Mouse (Mus musculus): Measurements from ENCODE around the gene Acp6.
"Not testable (repeated sequence)": the region's sequence is repeated elsewhere in the genome, so short reads cannot be mapped to it uniquely, and the experiment has no call there.

Acp6 gene

DNA sequence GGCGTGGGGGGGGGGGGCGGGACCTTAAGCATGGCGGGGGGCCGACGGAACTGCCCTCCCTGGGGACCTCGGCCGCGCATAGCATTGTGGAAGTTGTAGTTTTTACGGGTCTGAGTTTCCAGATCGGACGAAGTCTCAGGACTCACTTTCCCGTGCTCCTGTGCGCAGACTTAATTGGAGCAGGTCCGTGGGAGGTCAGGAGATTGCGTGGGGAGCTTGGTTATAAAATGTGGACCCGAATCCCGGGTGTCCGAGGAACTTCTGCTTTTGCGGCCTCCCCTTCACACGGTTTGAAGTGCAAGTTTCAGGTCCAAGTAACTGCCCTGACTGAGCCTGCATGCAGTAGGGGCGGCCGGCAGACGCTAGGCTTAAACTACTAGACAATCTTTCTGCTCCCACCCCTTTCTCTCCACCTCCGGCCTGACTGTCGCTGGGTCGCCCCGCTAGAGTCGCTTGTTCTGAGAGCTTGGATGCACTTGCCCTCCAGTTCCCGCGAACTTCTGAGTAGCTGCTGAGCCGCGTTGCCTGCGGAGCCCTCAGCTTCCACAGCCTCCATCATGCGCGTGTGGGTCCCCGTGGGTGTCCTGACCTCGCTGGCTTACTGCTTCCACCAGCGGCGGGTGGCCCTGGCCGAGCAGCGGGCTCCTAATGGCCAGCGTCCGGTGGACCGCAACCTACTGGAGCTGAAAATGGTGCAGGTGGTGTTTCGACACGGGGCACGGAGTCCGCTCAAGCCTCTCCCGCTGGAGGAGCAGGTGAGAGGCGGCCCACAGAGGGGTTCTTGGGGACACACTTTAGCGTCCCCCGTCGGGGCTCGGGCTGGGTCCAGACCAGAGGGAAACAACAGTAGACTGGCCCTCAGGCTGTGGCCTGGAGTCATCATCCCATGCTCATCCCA, at the start of gene Acp6:
TSS of gene Acp6 (plus strand) at position 167 of the 898 bp plus-strand sequence.
- in situ Hi-C loops (cut with MboI; ENCODE audit: low sequenced_read_pairs) = no loop called here

DNA sequence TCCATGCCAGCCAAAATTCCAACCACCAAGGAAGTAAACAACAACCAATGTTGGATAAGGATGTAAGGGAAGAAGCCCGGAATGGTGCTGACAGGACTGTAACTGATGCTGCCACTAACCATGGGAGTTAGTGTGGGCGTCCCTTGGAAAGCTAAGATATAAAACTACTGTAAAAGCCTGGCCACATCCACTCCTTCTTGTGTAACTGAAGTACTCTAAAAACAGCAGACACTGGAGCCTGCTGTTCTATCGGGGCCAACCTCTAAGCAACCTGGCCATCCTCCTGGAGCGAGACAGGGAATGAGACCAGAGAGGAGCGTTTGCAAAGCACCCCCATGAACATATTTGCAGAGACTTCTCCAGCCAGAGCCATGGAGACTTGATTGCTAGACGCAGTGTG, 41.1 kb upstream of the Acp6 start:
- in situ Hi-C loops (cut with MboI; ENCODE audit: low sequenced_read_pairs) = no loop called here

DNA sequence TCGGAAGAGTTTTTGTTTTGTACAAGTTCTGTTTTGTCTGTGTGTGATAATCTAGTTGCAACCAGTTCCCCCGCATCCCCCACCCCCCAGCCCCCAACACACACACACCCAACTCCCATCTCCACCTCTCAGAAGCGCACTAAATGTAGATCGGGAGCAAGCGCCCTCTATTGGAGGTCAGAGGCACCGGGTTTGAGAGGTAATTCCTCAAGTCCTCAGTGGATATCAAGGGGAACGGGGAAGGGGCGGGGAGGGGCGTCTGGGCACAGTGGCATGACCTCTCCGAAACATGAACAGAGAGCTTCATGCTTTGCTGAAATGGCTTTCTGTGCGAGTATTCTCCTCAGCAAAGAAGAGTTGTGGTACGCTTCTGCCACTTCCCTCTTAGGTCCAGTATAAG, 40.3 kb upstream of the Acp6 start:
- in situ Hi-C loops (cut with MboI; ENCODE audit: low sequenced_read_pairs) = no loop called here

DNA sequence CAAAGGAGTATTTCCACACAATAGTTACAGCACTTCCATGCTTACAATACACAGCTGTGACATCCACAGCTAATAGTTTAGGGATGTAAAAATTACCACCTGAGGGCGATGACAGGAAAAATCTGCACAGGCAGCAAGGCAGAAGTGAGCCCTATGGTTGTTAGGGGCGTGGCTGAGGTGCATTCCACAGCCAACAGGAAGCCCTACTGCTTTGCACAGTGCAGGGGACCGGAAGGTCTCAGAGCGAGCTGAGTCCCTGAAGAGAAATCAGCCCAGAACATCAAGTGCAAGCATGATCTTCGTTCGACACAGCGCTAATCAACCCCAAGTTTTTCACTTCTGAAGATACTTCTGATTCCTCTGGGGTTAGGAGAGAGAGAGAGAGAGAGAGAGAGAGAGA, 34.4 kb upstream of the Acp6 start:
- in situ Hi-C loops (cut with MboI; ENCODE audit: low sequenced_read_pairs) = no loop called here

DNA sequence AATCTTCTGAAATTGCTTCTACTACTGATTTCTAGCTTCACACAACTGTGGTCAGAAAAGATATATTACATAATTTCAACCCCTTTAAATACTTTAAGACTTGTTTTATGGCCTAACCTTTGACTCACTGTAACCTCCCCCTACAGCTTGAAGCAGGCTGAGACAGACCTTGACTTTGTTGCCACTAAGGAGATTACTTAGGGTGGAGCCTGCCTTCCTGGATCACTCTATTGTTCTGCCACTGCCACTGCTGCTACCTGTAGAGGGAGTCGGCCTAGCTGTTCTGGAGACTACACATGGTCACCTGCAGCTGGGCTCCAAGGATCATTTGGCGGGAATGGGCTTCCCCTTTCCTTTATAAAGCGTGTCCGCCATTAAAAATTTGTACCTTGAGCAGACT, 29.2 kb upstream of the Acp6 start:
- in situ Hi-C loops (cut with MboI; ENCODE audit: low sequenced_read_pairs) = no loop called here

DNA sequence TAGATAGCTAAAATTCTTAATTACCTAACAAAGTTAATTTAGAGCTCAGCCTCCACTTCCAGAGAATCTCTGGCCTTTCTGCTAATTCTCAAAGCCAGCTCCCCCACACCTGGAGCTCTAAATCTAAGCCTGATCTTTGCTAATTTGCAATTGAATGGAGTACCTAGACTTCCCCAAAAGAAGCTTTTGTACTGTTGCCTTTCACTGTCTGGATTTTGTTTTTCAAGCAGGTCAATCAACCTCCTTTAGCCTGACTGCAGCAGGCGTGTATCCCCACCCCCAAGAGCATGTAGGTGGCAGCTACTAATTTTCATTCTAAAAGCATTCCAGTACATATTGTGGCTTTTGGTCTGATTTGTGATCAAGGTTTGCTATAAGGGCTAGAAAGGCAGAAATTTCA, 20.9 kb upstream of the Acp6 start:
- in situ Hi-C loops (cut with MboI; ENCODE audit: low sequenced_read_pairs) = not testable (repeated sequence)

DNA sequence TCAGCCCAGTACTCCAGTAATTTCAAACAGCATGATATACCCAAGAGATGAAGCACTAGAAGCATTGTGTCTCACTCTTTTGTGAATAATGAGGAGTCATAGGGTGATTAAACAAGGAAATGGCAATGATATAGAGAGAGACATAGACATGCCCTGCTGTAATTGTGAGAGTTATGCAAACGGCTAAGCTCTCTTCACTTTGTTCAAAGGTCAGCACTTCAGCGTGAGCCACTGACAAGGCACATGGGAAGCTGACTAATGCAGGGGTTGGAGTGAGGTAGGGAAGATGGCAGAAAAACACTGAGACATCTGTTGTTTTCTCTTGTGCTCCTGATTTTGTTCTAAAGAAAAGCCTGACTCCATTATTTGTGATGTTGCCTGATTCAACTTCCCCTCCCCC, 7.5 kb upstream of the Acp6 start:
- in situ Hi-C loops (cut with MboI; ENCODE audit: low sequenced_read_pairs) = no loop called here

DNA sequence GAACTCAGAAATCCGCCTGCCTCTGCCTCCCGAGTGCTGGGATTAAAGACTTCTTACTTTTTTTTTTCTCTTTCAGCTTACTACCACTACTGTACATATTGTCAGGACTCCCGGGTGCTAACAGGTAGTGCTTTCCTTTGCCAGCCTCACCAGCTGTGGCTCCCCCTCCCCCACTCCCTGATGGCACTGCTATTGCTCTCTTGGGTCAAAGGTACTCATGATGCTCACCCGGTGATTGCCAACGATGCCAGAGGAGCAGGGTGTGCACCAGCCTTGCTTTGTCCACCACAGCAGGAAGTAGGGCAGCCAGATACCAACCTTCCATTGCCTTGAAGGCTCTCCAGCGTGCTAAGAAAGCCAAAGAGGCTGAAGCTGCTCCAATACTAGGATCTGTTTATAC, 2.1 kb upstream of the Acp6 start:
- in situ Hi-C loops (cut with MboI; ENCODE audit: low sequenced_read_pairs) = no loop called here

DNA sequence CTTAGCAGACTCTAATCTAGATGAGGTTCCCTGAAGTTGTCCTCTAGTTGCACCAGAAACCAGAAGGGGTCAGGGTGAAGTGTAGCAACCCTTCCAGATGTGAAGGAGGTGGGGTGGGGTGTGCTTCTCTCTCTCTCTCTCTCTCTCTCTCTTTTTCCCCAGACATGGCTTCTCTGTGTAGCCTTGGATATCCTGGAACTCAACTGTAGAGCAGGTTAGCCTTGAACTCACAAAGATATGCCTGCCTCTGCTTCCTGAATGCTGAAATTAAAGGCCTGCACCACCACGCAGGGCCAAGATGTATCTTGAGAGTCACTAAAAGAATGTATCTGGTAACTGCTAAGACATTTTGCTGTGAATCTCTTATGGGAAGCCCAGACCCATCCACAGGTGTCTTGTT, 1.3 kb upstream of the Acp6 start:
- in situ Hi-C loops (cut with MboI; ENCODE audit: low sequenced_read_pairs) = no loop called here

DNA sequence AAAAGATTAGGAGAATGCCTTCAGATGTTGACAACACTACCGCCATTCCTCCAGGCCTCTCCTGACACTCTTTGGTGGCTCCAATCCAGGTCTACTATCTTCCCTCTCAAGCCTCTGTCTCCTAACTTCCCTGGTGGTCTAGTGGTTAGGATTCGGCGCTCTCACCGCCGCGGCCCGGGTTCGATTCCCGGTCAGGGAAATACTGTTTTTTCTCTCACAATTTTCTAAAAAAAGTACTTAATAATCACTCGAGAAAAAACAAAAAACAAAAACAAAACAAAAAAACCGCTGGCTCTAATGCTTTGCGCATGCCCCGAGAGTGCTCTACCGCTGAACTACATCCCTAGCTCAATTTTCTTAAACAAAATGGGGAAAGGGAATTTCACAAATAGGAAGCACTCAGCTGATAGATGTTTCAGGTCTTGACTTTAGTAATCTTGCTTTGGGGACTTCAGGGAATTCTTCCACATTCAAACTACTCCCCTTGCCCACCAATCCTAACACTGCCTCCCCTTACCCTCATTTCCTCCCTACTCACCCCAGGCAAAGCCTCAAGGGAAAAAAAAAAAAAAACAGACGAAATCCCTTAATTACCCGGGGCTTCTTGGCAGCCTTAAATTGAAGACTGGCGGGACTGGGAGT, 498 bp upstream of the Acp6 start:
- in situ Hi-C loops (cut with MboI; ENCODE audit: low sequenced_read_pairs) = no loop called here

DNA sequence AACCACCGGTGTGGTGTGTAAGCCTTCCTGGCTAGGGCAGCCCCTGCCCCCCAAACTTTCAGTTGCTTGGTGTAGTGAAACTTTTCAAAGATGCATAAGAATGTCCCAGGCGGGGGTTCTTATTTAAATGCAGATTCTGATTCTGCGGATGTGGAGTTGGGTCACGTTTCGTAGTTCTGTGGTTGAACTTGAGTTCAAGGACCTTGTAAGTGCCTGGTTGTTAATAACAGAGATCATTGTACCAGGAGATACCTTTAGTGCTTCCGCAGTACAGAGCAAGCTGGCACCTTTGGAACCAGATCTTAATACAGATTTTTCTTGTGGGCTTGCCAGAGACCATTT, 903 bp downstream of the Acp6 start:
- in situ Hi-C loops (cut with MboI; ENCODE audit: low sequenced_read_pairs) = no loop called here

DNA sequence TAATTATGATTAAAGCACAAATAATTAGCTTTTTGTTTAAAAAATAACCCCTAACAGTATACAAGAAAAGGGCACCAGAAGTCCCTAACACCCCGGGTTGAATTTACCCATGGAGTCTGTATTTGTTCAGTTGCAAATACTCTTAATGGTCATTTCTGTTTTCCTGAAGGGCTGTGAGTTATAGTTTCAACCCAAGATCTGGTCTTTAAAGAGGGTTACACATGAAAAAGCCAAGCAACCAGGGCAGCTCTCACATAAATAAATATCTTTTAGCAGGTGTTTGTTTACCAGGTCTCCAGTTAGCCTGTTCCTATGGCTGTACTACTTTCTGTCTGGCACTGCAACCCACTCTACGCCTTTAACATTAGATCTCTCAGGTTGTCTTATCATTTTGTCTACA, 1.4 kb downstream of the Acp6 start:
- in situ Hi-C loops (cut with MboI; ENCODE audit: low sequenced_read_pairs) = no loop called here

DNA sequence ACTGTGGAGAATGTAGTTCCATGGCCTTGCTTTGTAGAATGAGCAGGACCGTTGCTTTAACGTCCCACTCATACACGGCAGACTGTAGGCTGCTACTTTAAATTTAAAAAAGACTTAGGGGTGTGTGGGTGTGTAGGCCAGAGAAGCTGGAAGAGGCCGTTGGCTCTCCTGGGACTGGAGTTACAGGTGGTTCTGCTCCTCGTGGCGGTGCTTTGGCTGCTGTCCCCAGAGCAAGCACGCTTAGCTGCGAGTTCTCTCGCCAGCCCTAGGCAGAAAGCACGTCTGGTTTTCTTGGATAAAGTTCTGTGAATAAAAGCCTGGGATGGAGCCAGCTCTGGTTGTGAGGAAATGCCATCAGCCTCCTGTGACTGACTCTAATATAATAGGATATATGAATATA, 2.3 kb downstream of the Acp6 start:
- in situ Hi-C loops (cut with MboI; ENCODE audit: low sequenced_read_pairs) = no loop called here

DNA sequence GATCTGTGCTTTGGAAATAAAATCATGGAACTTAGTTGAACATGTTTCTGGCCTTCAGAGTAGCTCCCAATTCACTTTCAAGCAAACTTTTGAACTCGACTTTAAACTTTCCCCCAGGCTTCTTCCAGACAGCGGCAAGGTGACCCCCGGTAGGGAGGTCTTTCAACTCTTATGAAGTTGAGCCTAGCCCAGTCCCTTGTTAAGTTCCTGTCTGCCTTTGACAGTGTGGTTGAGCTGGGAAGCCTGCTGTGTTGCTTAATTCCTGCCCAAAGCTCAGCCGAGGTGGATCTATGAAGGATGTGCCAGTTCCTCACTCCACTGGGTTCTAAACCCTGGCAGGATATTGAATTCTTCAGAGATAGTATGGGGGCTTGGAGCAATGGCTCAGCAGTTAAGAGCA, 3.2 kb downstream of the Acp6 start:
- in situ Hi-C loops (cut with MboI; ENCODE audit: low sequenced_read_pairs) = no loop called here

DNA sequence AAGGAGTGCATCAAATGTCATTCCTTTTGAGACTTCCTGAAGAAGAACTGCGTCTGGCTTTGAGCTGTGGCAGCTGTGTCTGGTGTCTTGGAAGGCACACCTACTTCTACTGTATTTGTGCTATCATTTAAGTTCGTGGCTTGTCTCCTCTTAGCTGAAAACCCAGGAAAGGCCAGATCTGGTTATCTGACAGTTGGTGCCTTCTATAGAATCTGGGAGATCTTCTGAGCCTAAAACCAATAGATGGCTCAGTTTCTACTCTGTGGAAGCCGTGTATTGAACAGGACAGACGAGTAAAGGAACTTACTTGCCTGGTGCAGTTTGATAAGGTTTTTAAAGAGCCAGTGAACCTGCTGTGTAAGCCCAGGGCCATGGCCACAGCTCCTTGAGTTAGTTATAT, 5.9 kb downstream of the Acp6 start:
- in situ Hi-C loops (cut with MboI; ENCODE audit: low sequenced_read_pairs) = no loop called here

DNA sequence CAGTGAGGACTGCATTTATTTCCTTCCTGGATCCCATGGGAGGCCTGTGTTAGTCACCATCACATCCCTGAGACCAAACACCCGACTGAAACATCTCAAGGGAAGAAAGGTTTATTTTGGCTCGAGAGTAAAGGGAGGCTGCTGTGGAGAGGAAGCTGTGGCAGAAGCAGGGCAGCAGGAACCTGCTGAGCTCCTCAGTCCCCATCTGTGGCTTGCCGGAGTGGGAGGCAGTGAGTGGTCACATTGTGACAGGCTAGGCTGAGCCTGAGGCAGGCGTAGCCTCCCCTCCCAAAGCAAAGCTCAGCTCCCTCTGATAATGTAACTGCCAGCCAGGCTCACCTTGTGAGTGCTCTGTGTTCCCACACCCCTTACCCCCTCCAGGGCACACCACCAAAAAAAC, 8.5 kb downstream of the Acp6 start:
- in situ Hi-C loops (cut with MboI; ENCODE audit: low sequenced_read_pairs) = no loop called here

DNA sequence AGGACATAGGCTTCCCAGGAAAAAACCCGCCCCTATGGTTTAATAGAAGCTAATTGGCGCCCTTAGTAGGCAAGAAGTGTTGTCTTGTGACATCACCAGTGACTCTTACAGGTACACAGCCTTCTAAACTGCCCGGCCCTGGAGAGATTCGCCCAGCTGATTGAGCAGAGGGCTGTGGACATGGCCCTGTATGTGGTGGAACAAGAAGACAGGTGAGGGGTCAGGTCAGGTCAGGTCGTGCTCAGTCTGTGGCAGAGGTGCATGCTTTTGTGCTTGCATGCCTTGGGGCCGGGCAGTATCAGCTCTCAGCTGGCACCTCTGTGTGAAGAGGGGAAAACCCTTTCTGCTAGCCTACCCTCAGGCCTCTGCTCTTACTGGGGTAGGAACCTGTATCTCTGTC, 13.0 kb downstream of the Acp6 start:
- in situ Hi-C loops (cut with MboI; ENCODE audit: low sequenced_read_pairs) = no loop called here

DNA sequence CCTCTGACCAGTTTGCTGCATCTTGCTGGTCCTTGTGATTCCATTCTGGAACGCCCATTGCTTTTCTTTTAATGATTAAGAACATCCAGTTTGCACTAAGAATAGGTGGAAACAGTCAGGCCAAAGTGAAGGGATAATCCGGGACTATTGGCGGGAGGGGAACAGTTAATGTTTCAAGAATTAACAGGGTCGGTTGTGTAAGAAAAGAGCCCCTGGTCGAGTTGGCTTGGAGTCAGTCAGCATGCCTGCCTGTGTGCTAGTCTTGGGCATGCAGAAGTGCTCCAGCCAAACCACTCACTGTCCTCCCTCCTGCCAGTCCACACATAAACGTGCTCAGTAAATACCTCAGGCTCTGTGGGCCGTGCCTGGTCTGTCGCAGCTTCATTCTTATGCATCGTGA, 13.7 kb downstream of the Acp6 start:
- in situ Hi-C loops (cut with MboI; ENCODE audit: low sequenced_read_pairs) = no loop called here

DNA sequence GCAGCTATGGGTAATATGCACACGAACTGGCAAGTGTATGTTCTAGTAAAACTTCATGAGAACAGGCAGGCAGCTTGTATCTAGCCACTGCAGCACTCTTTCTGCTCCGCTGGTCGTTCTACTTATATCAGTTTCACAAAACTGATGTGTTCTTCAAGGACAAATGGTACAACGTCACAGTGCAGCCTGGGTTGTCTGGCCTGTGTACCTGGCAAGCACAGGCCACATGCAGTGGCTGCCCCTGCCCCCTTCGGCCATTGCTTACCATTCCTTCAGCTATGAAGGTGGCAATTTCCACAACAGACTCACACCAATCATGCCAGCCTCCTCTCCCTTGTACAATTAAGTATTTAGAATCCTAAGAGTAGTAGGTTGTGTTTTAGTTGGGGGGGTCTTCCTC, 14.1 kb downstream of the Acp6 start:
- in situ Hi-C loops (cut with MboI; ENCODE audit: low sequenced_read_pairs) = no loop called here

DNA sequence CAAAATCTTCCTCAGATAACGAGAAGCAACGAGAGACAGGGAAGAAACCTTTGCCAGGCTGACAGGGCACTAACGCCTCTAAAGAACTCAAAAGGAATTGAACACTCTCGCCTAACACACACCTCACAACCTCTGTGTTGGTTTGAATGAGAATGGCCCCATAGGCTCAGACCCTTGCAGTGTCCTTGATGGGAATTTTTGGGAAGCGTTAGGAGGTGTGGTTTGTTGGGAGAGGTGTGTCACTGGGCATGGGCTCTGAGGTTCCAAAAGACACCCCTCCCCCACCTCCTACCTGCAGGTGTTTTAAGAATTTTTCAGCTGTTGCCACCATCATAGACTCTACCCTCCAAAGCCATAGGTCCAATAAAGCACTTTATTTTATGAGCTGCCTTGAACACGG, 20.3 kb downstream of the Acp6 start:
- in situ Hi-C loops (cut with MboI; ENCODE audit: low sequenced_read_pairs) = no loop called here

DNA sequence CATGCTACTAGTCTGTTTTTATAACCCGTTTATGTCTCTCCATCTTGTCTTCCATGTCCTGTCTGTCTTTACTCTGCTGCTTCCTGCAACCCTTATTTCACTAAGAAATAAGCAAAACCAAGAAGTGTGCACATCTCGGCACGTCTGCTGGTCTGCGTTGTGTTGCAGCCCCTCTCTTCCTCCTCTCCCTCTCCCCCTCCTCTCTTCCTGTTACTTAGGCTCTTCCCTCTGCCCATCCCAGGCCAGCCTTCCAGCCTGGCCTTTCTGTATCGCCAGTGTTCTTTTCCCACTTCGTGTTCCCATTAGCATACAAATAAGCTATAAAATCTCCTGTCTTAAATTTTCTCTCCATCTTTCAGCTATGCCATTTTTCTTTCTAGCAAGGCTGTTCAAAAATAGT, 21.9 kb downstream of the Acp6 start:
- in situ Hi-C loops (cut with MboI; ENCODE audit: low sequenced_read_pairs) = no loop called here

DNA sequence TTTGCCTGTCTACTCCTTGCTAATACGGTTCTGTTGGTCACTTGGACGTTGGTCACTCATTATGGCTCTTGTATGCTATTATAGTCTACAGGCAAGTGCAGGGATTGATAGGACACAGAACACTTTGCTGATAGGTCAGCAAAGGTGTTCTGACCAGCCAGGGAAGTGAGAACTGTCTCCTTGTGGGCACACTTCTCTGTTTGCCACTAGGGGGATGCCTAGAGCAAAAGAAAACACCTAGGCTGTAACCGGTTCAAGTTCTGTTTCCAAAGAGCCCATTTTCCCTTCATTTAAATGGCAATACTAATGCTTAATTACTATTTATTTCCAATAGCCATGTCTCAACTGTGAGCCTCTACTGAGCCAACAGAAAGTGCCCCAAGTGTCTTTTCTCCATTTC, 25.2 kb downstream of the Acp6 start:
- in situ Hi-C loops (cut with MboI; ENCODE audit: low sequenced_read_pairs) = no loop called here
